Mouse (Mus musculus) ovary, postnatal 14 days (tissue): ENCODE results near the gene Paics.
"Not testable (repeated sequence)": the region's sequence is repeated elsewhere in the genome, so short reads cannot be mapped to it uniquely, and the experiment has no call there.

Experiments
- DNase-seq: peaks from one replicate; pipeline ENCODE4 v3.0.0; 2022; ENCODE audit warnings: low spot score

Gene Paics

DNA sequence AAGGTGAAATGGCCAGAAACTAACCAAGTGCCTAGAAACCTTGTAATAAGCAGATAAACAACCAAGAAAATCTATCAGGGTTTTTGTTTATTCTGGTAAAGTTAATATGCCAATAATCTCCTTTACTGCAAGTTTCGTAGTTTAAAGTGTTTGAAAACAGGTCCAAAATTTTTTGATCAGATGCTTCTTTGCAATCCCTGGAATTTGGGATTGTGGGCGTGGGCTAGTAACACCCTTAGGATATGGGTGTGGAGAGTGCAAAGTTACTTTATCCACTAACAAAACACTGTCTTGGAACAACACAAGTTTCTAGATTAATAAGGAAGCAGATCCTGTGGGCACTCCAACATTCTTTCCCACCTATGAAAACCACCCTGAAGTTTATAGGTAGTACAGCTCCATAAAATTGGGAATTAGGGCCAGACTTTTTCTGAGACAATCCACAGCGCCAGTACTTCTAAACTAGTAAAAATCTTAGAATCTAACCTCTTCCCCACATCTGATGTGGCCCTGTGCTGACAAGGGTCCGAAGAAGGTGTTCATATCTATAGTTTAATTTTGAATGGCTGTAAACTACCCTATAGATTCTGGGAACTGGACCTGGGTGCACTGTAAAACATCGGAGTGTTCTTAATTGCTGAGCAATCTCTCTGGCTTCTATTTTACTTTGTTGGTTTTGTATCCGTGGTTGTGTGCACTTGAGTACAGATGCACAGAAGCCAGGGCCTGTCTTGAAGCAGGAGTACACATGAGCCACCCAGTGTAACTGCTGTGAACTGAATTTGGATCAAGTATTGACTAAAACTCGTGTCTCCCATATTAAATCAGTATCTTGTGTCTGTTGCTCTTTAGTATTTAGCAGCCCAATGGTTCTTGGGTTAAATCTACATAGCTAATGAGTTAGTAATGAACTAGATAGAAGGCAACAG, 1.3 kb downstream of the Paics start:
- DNase-seq = no peak

DNA sequence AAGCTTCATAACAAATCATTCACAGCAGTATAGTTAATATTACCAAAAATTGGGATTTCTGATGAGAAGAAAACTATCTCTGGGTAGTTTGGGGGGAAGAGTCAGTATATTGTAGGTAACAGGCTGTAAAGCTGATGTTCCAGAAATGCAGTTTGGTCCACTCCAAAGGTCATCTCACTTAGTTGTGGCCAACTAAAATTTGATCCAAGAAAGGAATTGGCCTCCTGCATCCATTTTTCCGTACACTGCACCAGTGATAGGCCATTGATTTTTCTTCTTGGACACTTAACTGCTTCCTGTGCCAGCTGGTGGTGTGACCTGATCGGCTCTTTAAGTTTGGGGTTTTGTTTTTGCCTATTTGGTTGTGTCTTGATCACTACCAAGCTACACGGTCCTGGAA, 2.7 kb downstream of the Paics start:
- no peak for DNase-seq

- DNase-seq = no peak
Measured at GRCm38 (mm10) chr5:76954271-76954900, 3.3 kb downstream of the Paics start.

GRCm38 (mm10) chr5:76955474-76955873, 4.4 kb downstream of the Paics start:
- no peak for DNase-seq

GRCm38 (mm10) chr5:76957954-76958353, 6.8 kb downstream of the Paics start:
- DNase-seq = no peak

DNA sequence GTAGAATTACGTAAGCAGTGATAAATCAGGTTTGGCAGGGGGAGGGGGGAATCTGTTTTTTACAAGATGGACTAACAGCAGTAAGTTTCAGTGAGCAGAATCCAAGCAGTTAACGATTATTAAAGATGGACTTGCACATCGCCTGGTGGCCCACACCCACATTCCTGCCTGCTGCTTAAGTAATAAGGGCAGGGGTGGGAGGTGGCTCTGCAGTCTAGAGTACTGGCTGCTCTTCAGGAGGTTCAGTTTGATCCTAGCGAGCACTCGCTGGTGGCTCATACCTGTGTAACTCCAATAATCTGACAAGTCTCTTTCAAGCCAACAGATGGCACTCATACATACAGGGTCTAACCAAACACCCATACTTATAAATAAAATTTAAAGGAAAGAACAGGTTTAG, 8.5 kb downstream of the Paics start:
- no peak for DNase-seq

GRCm38 (mm10) chr5:76962545-76962944, 11.4 kb downstream of the Paics start:
- no peak for DNase-seq

DNA sequence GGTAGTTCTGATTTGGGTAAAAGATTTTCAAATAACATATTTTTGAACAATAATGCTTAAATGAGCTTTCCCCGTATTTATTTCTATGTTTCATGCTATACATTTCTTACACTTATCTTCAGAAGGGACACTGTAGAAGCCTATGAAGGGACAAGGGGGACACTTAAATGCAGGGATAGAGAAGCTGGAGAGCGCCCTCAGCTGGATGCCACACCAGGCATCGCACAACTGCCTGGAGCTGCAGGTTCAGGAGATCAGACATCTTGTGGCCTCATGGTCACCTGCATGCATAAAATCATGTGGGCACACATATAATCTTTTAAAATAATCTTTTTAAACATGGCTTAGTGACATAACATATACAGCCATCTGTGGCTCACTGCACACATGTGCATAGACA, 13.5 kb downstream of the Paics start:
- DNase-seq = no peak

- no peak for DNase-seq
Measured at GRCm38 (mm10) chr5:76969250-76969649, 18.1 kb downstream of the Paics start.

DNA sequence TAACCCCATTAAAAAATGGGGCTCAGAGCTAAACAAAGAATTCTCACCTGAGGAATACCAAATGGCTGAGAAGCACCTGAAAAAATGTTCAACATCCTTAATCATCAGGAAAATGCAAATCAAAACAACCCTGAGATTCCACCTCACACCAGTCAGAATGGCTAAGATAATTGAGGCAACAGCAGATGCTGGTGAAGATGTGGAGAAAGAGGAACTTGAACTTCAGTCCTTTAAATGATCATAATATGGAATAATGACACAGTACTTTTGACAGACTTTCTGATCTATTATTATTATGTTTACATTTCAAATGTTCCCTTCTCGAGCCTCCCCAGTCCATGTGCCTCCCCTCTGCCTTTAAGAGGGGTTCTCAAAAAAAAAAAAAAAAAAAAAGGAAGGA, 20.0 kb downstream of the Paics start:
- not testable (repeated sequence) for DNase-seq

- DNase-seq = no peak
Measured at GRCm38 (mm10) chr5:76973488-76973887, 22.4 kb downstream of the Paics start.

GRCm38 (mm10) chr5:76974207-76974553, 23.1 kb downstream of the Paics start:
- DNase-seq = no peak

- DNase-seq = peak; percentile 72
Measured at GRCm38 (mm10) chr5:76974554-76975285, 23.6 kb downstream of the Paics start, which contains the start of gene Srp72. Gene Srp72 (plus strand): TSS chr5:76974683.

DNA sequence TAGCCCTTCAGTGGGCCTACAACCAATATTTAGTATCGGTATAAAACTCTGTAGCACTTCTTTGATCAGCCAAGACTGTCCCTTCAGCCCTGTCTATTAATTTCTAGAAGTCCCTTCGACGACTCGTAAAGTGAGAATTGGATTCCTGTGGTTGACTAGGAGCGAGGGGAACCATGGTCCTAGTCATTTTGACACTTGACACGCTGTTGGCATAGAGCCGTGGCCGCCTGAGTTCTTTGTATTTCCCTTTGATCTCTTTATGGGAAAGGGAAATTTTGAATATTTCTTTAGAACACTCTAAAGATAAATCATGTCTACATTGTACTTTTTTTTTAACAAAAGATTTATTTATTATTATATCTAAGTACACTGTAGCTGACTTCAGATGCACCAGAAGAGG, 24.6 kb downstream of the Paics start:
- no peak for DNase-seq

DNA sequence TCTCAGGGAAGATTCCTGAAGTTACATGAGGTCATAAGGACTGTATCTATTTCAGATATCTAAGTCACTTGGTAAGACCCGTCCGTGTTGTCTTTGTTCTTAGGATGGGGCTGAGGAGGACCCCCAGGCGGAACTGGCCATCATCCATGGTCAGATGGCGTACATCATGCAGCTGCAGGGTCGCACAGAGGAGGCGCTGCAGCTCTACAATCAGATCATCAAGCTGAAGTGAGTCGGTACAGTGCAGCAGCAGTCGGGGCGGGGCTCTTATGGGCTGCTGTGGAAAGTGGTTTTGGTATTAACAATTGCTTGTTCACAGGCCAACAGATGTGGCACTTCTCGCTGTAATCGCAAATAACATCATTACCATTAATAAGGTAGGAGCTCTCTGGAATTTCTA, 32.9 kb downstream of the Paics start:
- no peak for DNase-seq

DNA sequence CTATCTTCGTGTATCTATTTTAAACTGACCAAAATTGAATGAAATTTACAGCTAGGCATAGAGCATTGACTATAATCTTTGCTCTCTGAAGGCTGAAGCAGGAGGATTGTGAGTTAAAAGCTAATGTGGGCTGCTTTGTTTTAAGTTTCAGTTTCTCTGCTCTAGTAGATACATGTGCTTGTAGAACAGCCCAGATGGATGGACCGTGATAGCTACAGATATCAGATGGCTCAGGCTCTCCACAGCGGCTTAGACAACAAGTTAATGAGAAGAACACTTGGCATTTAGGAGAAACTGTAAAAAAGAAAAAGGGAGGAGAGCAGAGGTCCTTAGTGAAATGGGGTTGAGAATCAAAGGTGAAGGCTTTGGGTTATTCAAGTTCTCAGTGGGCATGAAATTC, 39.7 kb downstream of the Paics start:
- DNase-seq = no peak

GRCm38 (mm10) chr5:76993174-76993814, 42.2 kb downstream of the Paics start:
- no peak for DNase-seq

DNA sequence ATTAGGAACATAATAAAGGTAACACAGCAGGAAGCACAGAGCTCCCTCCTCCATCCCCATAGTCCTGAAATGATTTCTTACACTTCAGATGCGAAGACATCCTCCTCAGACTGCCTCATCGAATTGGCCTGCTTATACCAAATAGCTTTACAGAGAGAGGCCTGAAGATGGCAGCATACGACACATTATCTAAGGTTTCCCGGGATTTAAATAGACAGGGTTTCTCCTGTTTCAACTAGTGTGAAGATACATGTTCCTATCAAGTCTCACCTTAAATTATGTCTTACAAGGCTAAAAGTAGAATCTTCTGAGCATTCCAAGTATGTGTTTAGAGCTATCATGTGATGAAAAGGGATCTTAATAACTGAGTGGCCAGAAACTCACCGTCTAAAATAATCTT, 47.3 kb downstream of the Paics start:
- DNase-seq = no peak

- DNase-seq = no peak
Measured at GRCm38 (mm10) chr5:77001192-77001591, 50.1 kb downstream of the Paics start.

DNA sequence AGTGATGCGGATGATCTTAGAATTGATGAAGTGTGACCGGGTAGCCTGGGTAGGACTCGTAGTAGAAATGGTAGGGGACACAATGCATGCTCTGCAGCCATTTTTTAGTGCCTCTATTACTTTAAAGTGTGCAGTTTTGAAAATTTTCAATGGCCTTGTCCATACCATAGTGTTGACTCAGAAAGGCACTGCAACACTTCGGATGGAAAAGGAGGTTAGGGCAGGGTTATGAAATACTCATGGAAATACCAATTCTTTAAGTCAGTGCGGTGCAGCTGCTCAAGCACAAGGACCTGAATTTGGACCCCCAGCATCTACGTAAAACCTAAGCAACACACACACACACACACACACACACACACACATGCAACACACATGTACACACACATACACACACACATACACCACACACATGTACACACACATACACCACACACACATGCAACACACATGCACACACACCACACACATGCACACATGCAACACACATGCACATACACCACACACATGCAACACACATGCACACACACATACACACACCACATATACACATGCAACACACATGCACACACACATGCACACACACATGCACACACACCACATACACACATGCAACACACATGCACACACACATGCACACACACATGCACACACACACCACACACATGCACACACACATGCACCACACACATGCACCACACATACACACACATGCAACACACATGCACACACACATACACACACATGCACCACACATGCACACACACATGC, 53.1 kb downstream of the Paics start, which contains the start of gene Arl9:
Gene Arl9, plus strand, starts transcription at position 5 of the 771 bp plus-strand sequence.
- DNase-seq = no peak

- DNase-seq = no peak
Measured at GRCm38 (mm10) chr5:77010352-77010751, 59.2 kb downstream of the Paics start.
